Mouse (Mus musculus) G1E (cell line): Measurements from ENCODE around the gene Tdrd9.

Source experiments
- CTCF ChIP-seq: IDR thresholded peaks from 2 replicates; pipeline ENCODE4 v1.5.1; 2012; ENCODE audit warnings: low read depth, low read length, inconsistent platforms, mixed read lengths
- GATA1 ChIP-seq: IDR thresholded peaks from 2 replicates; pipeline ENCODE4 v1.6.1; 2012; ENCODE audit warnings: borderline replicate concordance, low read length, inconsistent platforms, mixed read lengths
- POLR2AphosphoS5 ChIP-seq: IDR thresholded peaks from 2 replicates; pipeline ENCODE4 v1.6.1; 2012; ENCODE audit warnings: low read depth, low read length, inconsistent platforms; ENCODE audit not compliant: insufficient replicate concordance

GRCm38 (mm10) chr12:112012511-112013270 lies 41.3 kb downstream of the Tdrd9 start:
- TF ChIP-seq CTCF (no peak), GATA1 (no peak), POLR2AphosphoS5 (no peak)
